8 mouse cellular contexts compared by ENCODE assay signal in the genomic region with DNA sequence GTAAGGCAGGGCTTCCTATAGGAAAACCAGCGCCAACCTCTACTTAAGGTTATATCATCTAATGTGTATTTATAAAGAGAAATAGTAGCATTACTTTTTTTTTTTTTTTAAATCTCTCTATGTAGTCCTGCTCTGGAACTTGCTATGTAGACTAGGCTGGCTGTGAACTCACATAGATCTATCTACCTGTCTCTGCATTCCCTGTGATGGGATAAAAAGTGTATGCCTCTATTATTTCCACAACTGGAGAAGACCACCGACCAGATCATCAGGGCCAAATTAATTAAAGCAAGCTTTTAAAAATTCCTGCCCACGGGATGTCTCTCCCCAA. TPM values are rescaled to one million over a fixed set of nuclear protein-coding genes. Genes with fewer than 3 reads are reported as not detected.
DNase-seq lines count a peak whose midpoint lies in the region; ATAC-seq and TF ChIP-seq lines count a peak whose summit lies in the region.

No protein-coding gene starts in this region.

- H3K27ac ChIP-seq in heart, embryonic 13.5 days (replicated peaks), result no peak overlapping the region
- no peak overlapping the region for H3K27ac ChIP-seq in ES-E14 (ENCODE audit: insufficient read depth, low read depth, low read length, poor library complexity, severe bottlenecking)
- no peak overlapping the region for H3K27ac ChIP-seq in forebrain, postnatal 0 days (ENCODE audit: low read depth, low read length)
- no peak overlapping the region for H3K27ac ChIP-seq in liver, embryonic 16.5 days (ENCODE audit: low read length)

- ATAC-seq in heart, embryonic 13.5 days (ENCODE audit: extremely low read depth, insufficient number of reproducible peaks, low FRiP score, low TSS enrichment), result no peak
- ATAC-seq in forebrain, postnatal 0 days, result no peak
- ATAC-seq in liver, embryonic 16.5 days (ENCODE audit: low read depth), result no peak
- ATAC-seq in inflammation-experienced regulatory T-cells, adult 6 months, result no peak

- H3K4me3 ChIP-seq in heart, embryonic 13.5 days, result peak overlapping the region; percentile 83
- peak overlapping the region; percentile 19 to 99; a peak in 3 of 4 replicates for H3K4me3 ChIP-seq in ES-E14 (ENCODE audit: insufficient read depth in 1 of 2, low read depth in 1 of 2, low read length in 2 of 2, poor library complexity in 1 of 2, severe bottlenecking in 1 of 2)
- peak overlapping the region; percentile 54 for H3K4me3 ChIP-seq in forebrain, postnatal 0 days (ENCODE audit: low read depth, low read length)
- peak overlapping the region; percentile 78 for H3K4me3 ChIP-seq in liver, embryonic 16.5 days (ENCODE audit: low read depth, low read length)

- peak overlapping the region; percentile 81 for H3K4me2 ChIP-seq in heart, embryonic 13.5 days
- peak overlapping the region; percentile 74 for H3K4me2 ChIP-seq in forebrain, postnatal 0 days (ENCODE audit: low read depth)
- H3K4me2 ChIP-seq in liver, embryonic 16.5 days (ENCODE audit: low read depth, low read length), result peak overlapping the region; percentile 82

- no peak for TF ChIP-seq CTCF in forebrain, postnatal 0 days (IDR thresholded peaks at IDR 0.05; ENCODE audit: low read depth)

- in situ Hi-C loops in ES-E14 (cut with MboI; ENCODE audit: low sequenced_read_pairs in 2 of 2, unreplicated experiment in 2 of 2), result no loop called here

- 30% methylated on average over 3 of the region's 3 CpGs for WGBS in heart, embryonic 13.5 days
- 25% methylated on average over 3 of the region's 3 CpGs for WGBS in forebrain, postnatal 0 days
- 30% methylated on average over 3 of the region's 3 CpGs for WGBS in liver, embryonic 16.5 days (ENCODE audit: insufficient replicate concordance)

- no peak for DNase-seq in heart, adult 8-10 months (ENCODE audit: low spot score)
- DNase-seq in ES-E14 (ENCODE audit: low read depth, low spot score), result no peak
- DNase-seq in forebrain, postnatal 0 days, result no peak
- no peak for DNase-seq in adrenal gland, postnatal 25 days
- no peak for DNase-seq in adrenal gland, adult 2 months

- H3K9ac ChIP-seq in heart, embryonic 13.5 days, result peak overlapping the region; percentile 64
- H3K9ac ChIP-seq in ES-E14 (ENCODE audit: insufficient read depth, low read depth, low read length, poor library complexity, severe bottlenecking), result no peak overlapping the region
- H3K9ac ChIP-seq in forebrain, postnatal 0 days, result peak overlapping the region; percentile 75; the same call in 1 of the 2 replicates
- H3K9ac ChIP-seq in liver, embryonic 16.5 days (ENCODE audit: low read depth, low read length), result peak overlapping the region; percentile 78

- no peaks in the 10 kb centered on the region for H3K27me3 ChIP-seq in heart, embryonic 13.5 days (replicated peaks)
- no peaks in the 10 kb centered on the region for H3K27me3 ChIP-seq in forebrain, postnatal 0 days (ENCODE audit: insufficient read depth, low read length)
- H3K27me3 ChIP-seq in liver, embryonic 16.5 days (ENCODE audit: control insufficient read depth, insufficient read depth, low read depth, low read length), result no peaks in the 10 kb centered on the region

- peaks cover 14% of the 10 kb centered on the region for H3K4me1 ChIP-seq in heart, embryonic 13.5 days
- no peaks in the 10 kb centered on the region; a peak in 1 of 4 replicates for H3K4me1 ChIP-seq in ES-E14 (ENCODE audit: control insufficient read depth in 2 of 2, insufficient read depth in 2 of 2, low read length in 2 of 2, poor library complexity in 1 of 2)
- H3K4me1 ChIP-seq in forebrain, postnatal 0 days (ENCODE audit: insufficient read depth), result no peaks in the 10 kb centered on the region
- H3K4me1 ChIP-seq in liver, embryonic 16.5 days (ENCODE audit: control insufficient read depth, low read depth, low read length), result no peaks in the 10 kb centered on the region; the same call in 1 of the 2 replicates

- peaks cover 32% of the 10 kb centered on the region for H3K36me3 ChIP-seq in heart, embryonic 13.5 days
- H3K36me3 ChIP-seq in ES-E14 (ENCODE audit: control insufficient read depth, insufficient read depth, low read length, poor library complexity, severe bottlenecking), result peaks cover 13% of the 10 kb centered on the region
- peaks cover 4% of the 10 kb centered on the region; the same call in 1 of the 2 replicates for H3K36me3 ChIP-seq in forebrain, postnatal 0 days (ENCODE audit: insufficient read depth)
- peaks cover 5% of the 10 kb centered on the region for H3K36me3 ChIP-seq in liver, embryonic 16.5 days (ENCODE audit: control insufficient read depth, insufficient read depth)

- H3K9me3 ChIP-seq in heart, embryonic 13.5 days, result peaks cover 7% of the 10 kb centered on the region
- no peaks in the 10 kb centered on the region for H3K9me3 ChIP-seq in ES-E14 (ENCODE audit: control insufficient read depth, insufficient read depth, low read depth, low read length)
- 0 out of 2 replicates have a peak, but pooled peaks cover 7% of the 10 kb centered on the region for H3K9me3 ChIP-seq in forebrain, postnatal 0 days (ENCODE audit: low read length)
- H3K9me3 ChIP-seq in liver, embryonic 16.5 days (replicated peaks; ENCODE audit: control insufficient read depth, low read length), result no peaks in the 10 kb centered on the region

TF ChIP-seq in ES-E14, 5 proteins besides CTCF, POLR2A, EP300 and RAD21:
- TF ChIP-seq ZC3H11A (IDR thresholded peaks at IDR 0.05; ENCODE audit: borderline replicate concordance, low read depth, low read length), result no peak
- TF ChIP-seq HCFC1 (IDR thresholded peaks at IDR 0.05; ENCODE audit: borderline replicate concordance, insufficient read depth, low read length), result no peak
- TF ChIP-seq MAFK (IDR thresholded peaks at IDR 0.05; ENCODE audit: insufficient read depth, low read depth, low read length), result no peak
- no peak for TF ChIP-seq CHD2 (IDR thresholded peaks at IDR 0.05; ENCODE audit: low read depth, low read length)
- no peak for TF ChIP-seq ZNF384 (IDR thresholded peaks at IDR 0.05; ENCODE audit: low read depth, low read length)

RNA-seq across cellular contexts. Expression of a gene that starts 0.4 kb away (rescaled TPM):
- 3.7 and 4.2 TPM in 2 replicates for polyA plus RNA-seq in heart, embryonic 13.5 days (2015; fragmentation: Nextera tagmentation; extraction: Ambion mirVana)
- under 1 TPM; 0.08 to 0.49 (median 0.22) TPM for total RNA-seq in heart, adult 8-10 months (2022)
- 9.6 and 11.3 TPM in 2 replicates for total RNA-seq in ES-E14 (2012; rRNA removed)
- 7.6 and 7.9 TPM in 2 replicates for total RNA-seq in forebrain, postnatal 0 days (2014; rRNA removed)
- polyA plus RNA-seq in forebrain, postnatal 0 days (2015; fragmentation: Nextera tagmentation; extraction: Ambion mirVana), result 4.8 and 6.0 TPM in 2 replicates
- 1.0 and 1.3 TPM in 2 replicates for polyA plus RNA-seq in liver, embryonic 16.5 days (2015; fragmentation: Nextera tagmentation; extraction: Ambion mirVana)
- total RNA-seq in adrenal gland, postnatal 25 days (2021), result 0.82 and 1.1 TPM in 2 replicates
- polyA plus RNA-seq in inflammation-experienced regulatory T-cells, adult 6 months (2017; shearing (Covaris generic)), result 1 to 10 TPM; 5.2 to 8.8 (median 7.8) TPM
- total RNA-seq in adrenal gland, adult 2 months (2021), result 1 to 10 TPM in 1 of 2 experiments, under 1 TPM in 1; 0.58 to 1.1 TPM
- 0.04 TPM in 1 of 2 replicates, not detected in the other for polyA plus RNA-seq in adrenal gland, adult 2 months (2012; rRNA removed)

RNA-seq across cellular contexts. Expression of a gene that starts 34.5 kb away (rescaled TPM):
- 16.0 and 17.9 TPM in 2 replicates for polyA plus RNA-seq in heart, embryonic 13.5 days (2015; fragmentation: Nextera tagmentation; extraction: Ambion mirVana)
- total RNA-seq in heart, adult 8-10 months (2022), result 10 to 100 TPM; 23.0 to 29.1 (median 28.4) TPM
- total RNA-seq in ES-E14 (2012; rRNA removed), result 90.7 and 129 TPM in 2 replicates
- total RNA-seq in forebrain, postnatal 0 days (2014; rRNA removed), result 10.3 and 11.0 TPM in 2 replicates
- 3.8 and 6.8 TPM in 2 replicates for polyA plus RNA-seq in forebrain, postnatal 0 days (2015; fragmentation: Nextera tagmentation; extraction: Ambion mirVana)
- 6.7 and 7.4 TPM in 2 replicates for polyA plus RNA-seq in liver, embryonic 16.5 days (2015; fragmentation: Nextera tagmentation; extraction: Ambion mirVana)
- 46.4 and 52.1 TPM in 2 replicates for total RNA-seq in adrenal gland, postnatal 25 days (2021)
- 10 to 100 TPM; 39.0 to 42.2 (median 40.6) TPM for polyA plus RNA-seq in inflammation-experienced regulatory T-cells, adult 6 months (2017; shearing (Covaris generic))
- total RNA-seq in adrenal gland, adult 2 months (2021), result 10 to 100 TPM; 31.8 to 52.5 TPM
- polyA plus RNA-seq in adrenal gland, adult 2 months (2012; rRNA removed), result 11.9 and 26.1 TPM in 2 replicates

RNA-seq across cellular contexts. Expression of a gene that starts 47.4 kb away (rescaled TPM):
- polyA plus RNA-seq in heart, embryonic 13.5 days (2015; fragmentation: Nextera tagmentation; extraction: Ambion mirVana), result 12.6 and 15.2 TPM in 2 replicates
- 1 to 10 TPM; 4.5 to 8.9 (median 6.3) TPM for total RNA-seq in heart, adult 8-10 months (2022)
- 7.8 and 14.3 TPM in 2 replicates for total RNA-seq in ES-E14 (2012; rRNA removed)
- 37.1 and 51.3 TPM in 2 replicates for total RNA-seq in forebrain, postnatal 0 days (2014; rRNA removed)
- 20.1 and 27.5 TPM in 2 replicates for polyA plus RNA-seq in forebrain, postnatal 0 days (2015; fragmentation: Nextera tagmentation; extraction: Ambion mirVana)
- 2.7 and 2.8 TPM in 2 replicates for polyA plus RNA-seq in liver, embryonic 16.5 days (2015; fragmentation: Nextera tagmentation; extraction: Ambion mirVana)
- 7.9 and 11.0 TPM in 2 replicates for total RNA-seq in adrenal gland, postnatal 25 days (2021)
- polyA plus RNA-seq in inflammation-experienced regulatory T-cells, adult 6 months (2017; shearing (Covaris generic)), result 10 to 100 TPM; 10.7 to 21.5 (median 17.5) TPM
- total RNA-seq in adrenal gland, adult 2 months (2021), result 10 to 100 TPM in 1 of 2 experiments, 1 to 10 TPM in 1; 5.7 to 11.0 TPM
- 1.8 and 2.2 TPM in 2 replicates for polyA plus RNA-seq in adrenal gland, adult 2 months (2012; rRNA removed)
